Mouse (Mus musculus): ENCODE data around the gene Fuca2.

Fuca2 gene

DNA sequence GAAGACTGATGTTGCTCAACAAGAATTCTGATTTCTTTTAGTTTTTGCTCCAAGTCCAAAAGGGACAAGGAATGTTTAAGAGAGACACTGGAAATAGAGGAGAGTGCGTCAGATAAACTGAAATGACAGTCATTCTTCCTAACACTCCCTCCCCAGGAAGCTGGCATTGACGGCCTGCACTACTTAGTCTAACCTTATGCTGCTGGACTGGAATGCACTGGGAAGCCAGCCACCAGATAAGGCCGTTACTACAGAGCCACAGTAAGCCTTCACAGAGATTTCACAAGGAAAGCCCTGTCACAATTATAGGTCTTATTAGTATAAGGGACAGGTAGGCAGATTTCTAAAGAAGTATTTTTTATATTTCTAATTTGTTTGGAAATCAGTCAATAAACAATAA, 35.4 kb downstream of the Fuca2 start:
- in situ Hi-C loops (cut with MboI, MseI), result no loop called here

- in situ Hi-C loops (cut with MboI, MseI), result no loop called here
Observed at GRCm38 (mm10) chr10:13536706-13537105, 37.4 kb downstream of the Fuca2 start.

GRCm38 (mm10) chr10:13539769-13540333, 40.5 kb downstream of the Fuca2 start:
- in situ Hi-C loops (cut with MboI, MseI), result no loop called here

DNA sequence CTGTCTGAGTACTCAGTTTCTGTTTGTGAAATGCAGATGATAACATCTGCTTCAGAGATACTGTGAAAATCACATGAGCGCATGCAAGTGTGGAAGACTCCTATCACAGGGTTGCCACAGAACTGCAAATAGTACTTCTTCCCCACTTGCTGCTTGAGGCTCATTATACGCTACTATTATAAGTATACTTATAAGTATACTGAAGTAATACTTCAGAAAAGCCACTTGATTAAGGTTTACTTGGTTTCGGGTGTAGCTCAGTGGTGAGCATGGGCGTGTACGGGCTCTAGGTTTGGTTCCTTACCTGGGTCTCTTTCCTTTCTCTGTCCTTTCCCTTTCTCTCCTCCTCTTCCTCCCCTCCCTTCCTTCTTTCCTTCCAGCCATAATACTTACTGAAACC, 42.4 kb downstream of the Fuca2 start:
- in situ Hi-C loops (cut with MboI, MseI), result no loop called here

DNA sequence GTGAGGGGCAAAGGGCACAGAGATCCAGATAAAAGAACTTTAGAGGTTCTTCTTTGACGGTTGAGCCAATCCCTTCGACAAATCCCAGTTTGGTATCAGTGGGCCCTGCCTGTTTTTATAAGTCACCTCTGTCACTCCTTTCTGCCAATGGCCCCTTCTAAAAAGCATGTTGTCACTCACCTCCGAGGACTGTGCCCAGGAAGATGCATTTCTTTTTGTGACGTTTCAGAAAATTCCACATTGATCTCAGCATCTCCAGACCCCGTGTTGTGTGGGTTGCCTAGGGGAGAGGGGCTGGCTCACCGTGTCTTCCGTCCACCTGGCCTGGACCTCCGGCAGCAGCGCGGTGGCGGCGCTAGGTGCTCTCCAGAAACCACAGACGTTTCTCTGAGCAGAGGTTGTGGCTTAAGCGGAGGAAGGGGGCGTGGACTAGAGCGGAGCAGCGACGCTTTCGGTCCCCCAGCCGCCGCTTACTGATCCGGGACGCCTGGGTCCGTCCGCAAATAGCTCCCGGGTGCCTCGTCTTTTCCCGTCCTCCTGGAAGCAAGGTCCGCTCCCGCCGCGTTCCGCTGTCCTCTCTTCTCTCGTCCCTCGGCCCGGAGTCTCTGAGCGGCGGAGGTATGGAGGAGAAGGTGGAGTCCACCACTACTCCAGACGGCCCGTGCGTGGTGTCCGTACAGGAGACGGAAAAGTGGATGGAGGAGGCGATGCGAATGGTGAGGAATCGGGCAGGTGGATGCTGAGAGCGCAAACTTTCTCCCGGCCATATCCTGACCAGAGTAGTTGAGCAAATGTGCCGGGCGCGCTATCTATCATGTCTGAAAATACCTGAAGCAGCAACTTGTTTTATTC, 53.5 kb downstream of the Fuca2 start, which contains the start of the genes Adat2 and Pex3:
Gene Adat2 (plus strand): TSS at position 249 of the 852 bp plus-strand sequence.
Gene Pex3 (minus strand): TSS at position 497 of the 852 bp plus-strand sequence.
- in situ Hi-C loops (cut with MboI, MseI), result loop anchor here (25.0 kb wide), 1 partner anchor 384 kb away; no protein-coding TSS in a partner anchor

- in situ Hi-C loops (cut with MboI, MseI), result loop anchor here (25.0 kb wide), 1 partner anchor 384 kb away; no protein-coding TSS in a partner anchor
Observed at GRCm38 (mm10) chr10:13553498-13553985, 54.2 kb downstream of the Fuca2 start.

DNA sequence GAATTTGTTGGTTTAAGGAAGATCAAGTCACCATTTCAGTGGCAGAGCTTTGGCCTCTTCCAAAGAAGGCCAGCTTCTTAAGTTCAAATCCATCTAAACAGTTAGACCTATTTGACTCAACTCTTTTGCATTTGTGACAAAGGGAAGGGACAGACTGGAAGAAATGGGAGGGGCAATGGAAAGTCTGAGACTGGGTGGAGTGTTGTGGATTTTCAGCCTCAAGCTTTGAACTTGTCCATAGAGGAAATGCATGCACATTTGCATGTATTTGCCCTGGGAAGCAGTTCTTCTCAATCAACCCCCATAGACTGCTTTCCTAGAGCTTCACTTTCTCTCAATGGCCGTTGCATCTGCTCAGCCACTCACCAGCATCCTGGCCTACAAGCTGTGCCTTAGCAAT, 55.0 kb downstream of the Fuca2 start:
- in situ Hi-C loops (cut with MboI, MseI), result loop anchor here (25.0 kb wide), 1 partner anchor 383 kb away; no protein-coding TSS in a partner anchor

GRCm38 (mm10) chr10:13560014-13560674, 60.8 kb downstream of the Fuca2 start:
- in situ Hi-C loops (cut with MboI, MseI), result loop anchor here (10.0 to 25.0 kb wide), 3 partner anchors 377 to 765 kb away; no protein-coding TSS in a partner anchor

- in situ Hi-C loops (cut with MboI, MseI), result loop anchor here (10.0 to 25.0 kb wide), 3 partner anchors 373 to 760 kb away; no protein-coding TSS in a partner anchor
Observed at GRCm38 (mm10) chr10:13564364-13565079, 65.2 kb downstream of the Fuca2 start.

GRCm38 (mm10) chr10:13565080-13565448, 65.7 kb downstream of the Fuca2 start:
- in situ Hi-C loops (cut with MboI, MseI), result loop anchor here (10.0 to 25.0 kb wide), 3 partner anchors 372 to 760 kb away; no protein-coding TSS in a partner anchor

- in situ Hi-C loops (cut with MboI, MseI), result loop anchor here (10.0 to 25.0 kb wide), 3 partner anchors 371 to 758 kb away; no protein-coding TSS in a partner anchor
Observed at GRCm38 (mm10) chr10:13566393-13566792, 67.1 kb downstream of the Fuca2 start.
